Mouse (Mus musculus): Measurements from ENCODE around the gene Lax1.

GRCm38 (mm10) chr1:133710895-133711294, 21.0 kb upstream of the Lax1 start:
- TF ChIP-seq CTCF (IDR thresholded peaks at IDR 0.05; ENCODE audit: borderline replicate concordance, insufficient read depth, low read length): no peak
- no peak for TF ChIP-seq POLR2A (IDR thresholded peaks at IDR 0.05; ENCODE audit: low read depth, low read length)

Data from embryonic fibroblast, embryonic 13.5 days (primary cell).